In the genomic region with DNA sequence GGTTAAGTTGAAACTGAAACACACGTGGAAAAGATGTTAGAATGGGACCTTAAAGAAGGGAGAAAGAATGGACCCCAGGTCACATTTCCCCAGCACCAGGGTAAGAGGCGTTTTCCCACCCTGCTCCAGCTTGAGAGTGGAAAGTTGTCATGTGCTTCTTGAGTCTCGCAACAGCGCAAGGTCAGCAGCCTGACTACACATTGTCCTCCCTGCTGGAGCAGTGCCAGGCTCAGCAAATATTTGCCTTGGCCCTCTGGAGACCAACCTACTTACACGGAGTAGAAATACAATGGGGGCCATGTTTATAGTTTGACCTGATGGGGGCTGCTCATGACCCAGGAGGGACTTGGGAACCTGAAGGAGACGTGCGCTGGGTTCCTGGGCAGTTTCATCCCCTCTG, we compare ENCODE assay signal across 11 mouse cellular contexts.
A peak's percentile ranks its signal among the peaks of the same experiment; 100 is the strongest.
DNase-seq lines count a peak whose midpoint lies in the region; ATAC-seq lines count a peak whose summit lies in the region.
"Had no signal": no experiment of that assay in that cellular context is flagged by ENCODE, and none has a peak within 500 bp of the region (broad histone marks: within the 10 kb centered on the region; RNA-seq: fewer than 3 reads in every experiment).

No protein-coding gene starts in this region.

- H3K36me3 ChIP-seq in hindbrain, embryonic 11.5 days (ENCODE audit: control insufficient read depth, insufficient read depth, low read length) = no peaks in the 10 kb centered on the region
- H3K36me3 ChIP-seq in hindbrain, embryonic 10.5 days = no peaks in the 10 kb centered on the region
- H3K36me3 ChIP-seq in lung, embryonic 16.5 days (ENCODE audit: control insufficient read depth, insufficient read depth, low read length) = no peaks in the 10 kb centered on the region
- H3K36me3 ChIP-seq in hindbrain, embryonic 13.5 days = no peaks in the 10 kb centered on the region
- H3K36me3 ChIP-seq: limb, embryonic 15.5 days had no signal

- H3K27me3 ChIP-seq in hindbrain, embryonic 11.5 days (ENCODE audit: control insufficient read depth, insufficient read depth, low read length) = no peaks in the 10 kb centered on the region
- no peaks in the 10 kb centered on the region for H3K27me3 ChIP-seq in hindbrain, embryonic 10.5 days (ENCODE audit: insufficient read depth, poor library complexity, severe bottlenecking)
- no peaks in the 10 kb centered on the region for H3K27me3 ChIP-seq in lung, embryonic 16.5 days (ENCODE audit: control insufficient read depth, insufficient read depth, low read depth, low read length)
- 0 out of 2 replicates have a peak, but pooled peaks cover 6% of the 10 kb centered on the region for H3K27me3 ChIP-seq in hindbrain, embryonic 13.5 days
- H3K27me3 ChIP-seq: Patski had no signal

- no peak overlapping the region for H3K27ac ChIP-seq in hindbrain, embryonic 11.5 days (ENCODE audit: low read depth, low read length)
- H3K27ac ChIP-seq in hindbrain, embryonic 10.5 days = no peak overlapping the region
- no peak overlapping the region for H3K27ac ChIP-seq in lung, embryonic 16.5 days (ENCODE audit: low read length)
- H3K27ac ChIP-seq in hindbrain, embryonic 13.5 days = no peak overlapping the region
- H3K27ac ChIP-seq: limb, embryonic 15.5 days had no signal

- no peak overlapping the region for H3K9ac ChIP-seq in hindbrain, embryonic 11.5 days (ENCODE audit: low read depth, low read length)
- no peak overlapping the region for H3K9ac ChIP-seq in lung, embryonic 16.5 days (ENCODE audit: low read length)
- H3K9ac ChIP-seq in hindbrain, embryonic 13.5 days = no peak overlapping the region
- H3K9ac ChIP-seq: limb, embryonic 15.5 days had no signal

- no peaks in the 10 kb centered on the region for H3K9me3 ChIP-seq in hindbrain, embryonic 11.5 days (ENCODE audit: control insufficient read depth, low read length)
- H3K9me3 ChIP-seq in hindbrain, embryonic 10.5 days = no peaks in the 10 kb centered on the region
- H3K9me3 ChIP-seq in lung, embryonic 16.5 days (ENCODE audit: control insufficient read depth, low read length) = no peaks in the 10 kb centered on the region
- H3K9me3 ChIP-seq in hindbrain, embryonic 13.5 days = no peaks in the 10 kb centered on the region
- H3K9me3 ChIP-seq: limb, embryonic 15.5 days had no signal

- WGBS in hindbrain, embryonic 11.5 days = 66% methylated on average over 7 of the region's 7 CpGs
- WGBS in hindbrain, embryonic 10.5 days = 71% methylated on average over 7 of the region's 7 CpGs
- WGBS in lung, embryonic 16.5 days = 32% methylated on average over 7 of the region's 7 CpGs
- WGBS in hindbrain, embryonic 13.5 days = 59% methylated on average over 7 of the region's 7 CpGs

- H3K4me1 ChIP-seq in hindbrain, embryonic 11.5 days (replicated peaks; ENCODE audit: control insufficient read depth, insufficient read depth, low read length) = no peaks in the 10 kb centered on the region
- H3K4me1 ChIP-seq in hindbrain, embryonic 10.5 days (replicated peaks) = peaks cover 8% of the 10 kb centered on the region; the same call in 1 of the 2 replicates
- H3K4me1 ChIP-seq in lung, embryonic 16.5 days (replicated peaks; ENCODE audit: control insufficient read depth, insufficient read depth, low read length) = peaks cover 10% of the 10 kb centered on the region
- no peaks in the 10 kb centered on the region; the same call in 1 of the 2 replicates for H3K4me1 ChIP-seq in hindbrain, embryonic 13.5 days (replicated peaks)

- H3K4me3 ChIP-seq in hindbrain, embryonic 11.5 days (ENCODE audit: low read depth, low read length) = no peak overlapping the region
- no peak overlapping the region for H3K4me3 ChIP-seq in hindbrain, embryonic 10.5 days
- no peak overlapping the region for H3K4me3 ChIP-seq in lung, embryonic 16.5 days (ENCODE audit: low read length)
- H3K4me3 ChIP-seq in hindbrain, embryonic 13.5 days = no peak overlapping the region
- H3K4me3 ChIP-seq: limb, embryonic 15.5 days had no signal

- DNase-seq in hindbrain, embryonic 11.5 days (ENCODE audit: low spot score) = peak; percentile 26
- no peak for DNase-seq in hindbrain, embryonic 10.5 days (ENCODE audit: low spot score)
- DNase-seq in adrenal gland, postnatal 25 days = peak; percentile 10
- DNase-seq in heart, postnatal 4 days = peak; percentile 67
- no peak for DNase-seq in right cerebral cortex, postnatal 36 days (ENCODE audit: low spot score in 2 of 2)
- no peak for DNase-seq in frontal cortex, adult 2 months (ENCODE audit: extremely low spot score in 1 of 2, low spot score in 1 of 2)

- no peak for ATAC-seq in hindbrain, embryonic 11.5 days (ENCODE audit: low FRiP score)
- peak; percentile 85 for ATAC-seq in lung, embryonic 16.5 days (ENCODE audit: low read depth)
- ATAC-seq in hindbrain, embryonic 13.5 days (ENCODE audit: low FRiP score) = no peak
- ATAC-seq: hindbrain, embryonic 16.5 days; Patski had no signal

- no peak overlapping the region for H3K4me2 ChIP-seq in hindbrain, embryonic 11.5 days (replicated peaks; ENCODE audit: low read depth, low read length)
- H3K4me2 ChIP-seq in lung, embryonic 16.5 days (ENCODE audit: low read depth, low read length) = peak overlapping the region; percentile 14; the same call in 1 of the 2 replicates
- no peak overlapping the region for H3K4me2 ChIP-seq in hindbrain, embryonic 13.5 days
- H3K4me2 ChIP-seq: limb, embryonic 15.5 days had no signal

Comparison
In these comparisons a context has a peak if more than half of its experiments do, and no peak if none do; other contexts are left out.
1. DNase-seq: peak in hindbrain, embryonic 11.5 days (single experiment), adrenal gland, postnatal 25 days (single experiment) and heart, postnatal 4 days (single experiment); none in hindbrain, embryonic 10.5 days (single experiment), right cerebral cortex, postnatal 36 days (0 of 2) and frontal cortex, adult 2 months (0 of 2).